Mouse (Mus musculus) cerebellum, adult 8-10 months (tissue): Measurements from ENCODE around the gene Lrrc73.

Experiments
- DNase-seq: peaks from one replicate; pipeline ENCODE4 v3.0.0; 2022

The Lrrc73 gene

DNA sequence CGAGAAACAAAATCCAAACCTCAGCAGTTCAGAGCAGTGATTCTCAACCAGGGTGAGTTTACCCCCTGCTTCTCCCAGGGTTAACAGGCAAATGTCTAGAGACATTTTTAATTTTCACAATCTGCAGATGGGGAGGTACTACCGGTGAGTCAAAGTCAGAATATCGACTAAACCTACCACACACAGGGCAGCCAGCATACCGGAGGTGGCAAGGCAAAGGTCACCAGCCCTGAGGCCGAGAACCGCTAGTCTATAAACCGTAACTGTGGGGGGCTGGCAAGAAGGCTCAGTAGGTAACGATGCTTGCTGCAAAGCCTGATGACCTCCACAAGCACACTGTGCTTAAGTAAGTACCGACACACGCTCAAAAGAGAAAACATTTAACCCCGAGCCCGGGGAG lies 12.2 kb downstream of the Lrrc73 start:
- no peak for DNase-seq

- DNase-seq, result peak; percentile 86
Measured at GRCm38 (mm10) chr17:46265918-46266618, 12.7 kb downstream of the Lrrc73 start.

DNA sequence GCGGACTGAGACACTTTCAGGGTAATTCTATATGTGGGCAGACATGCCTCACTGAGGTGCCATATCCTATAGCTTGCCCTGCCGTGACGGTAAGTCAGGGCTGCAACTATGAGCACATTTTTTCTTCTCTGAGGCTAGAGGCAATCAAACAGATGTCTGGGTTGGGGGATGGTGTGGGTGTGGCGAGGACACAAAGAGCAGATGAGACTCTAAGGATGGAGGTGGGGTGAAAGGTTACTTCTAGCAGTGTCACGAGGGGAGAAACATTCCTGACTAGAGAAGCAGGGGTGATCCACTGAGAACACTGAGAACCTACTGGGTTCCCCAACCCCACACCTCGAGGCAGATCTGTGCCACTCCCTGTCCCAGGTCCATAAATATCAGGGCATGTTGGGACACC lies 13.7 kb downstream of the Lrrc73 start:
- no peak for DNase-seq

DNA sequence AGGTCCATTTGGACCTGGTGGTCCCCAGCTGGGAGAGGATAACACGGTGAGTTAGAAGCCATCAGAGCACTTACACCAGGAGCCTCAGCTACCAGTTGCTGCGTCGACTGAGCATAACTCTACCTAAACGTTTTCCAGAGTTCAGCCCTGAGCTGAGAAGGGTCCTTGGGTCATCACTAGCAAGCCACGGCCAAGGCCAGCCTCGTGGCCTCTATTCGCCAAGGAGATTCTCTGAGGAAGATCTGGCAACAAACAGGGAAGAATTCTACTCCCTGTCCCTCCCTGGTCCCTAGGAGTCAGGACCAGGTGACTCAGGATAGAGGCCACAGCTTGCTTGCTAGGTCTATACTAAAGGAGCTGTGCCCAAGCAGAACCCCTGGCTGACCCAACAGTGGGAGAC lies 14.2 kb downstream of the Lrrc73 start:
- no peak for DNase-seq

DNA sequence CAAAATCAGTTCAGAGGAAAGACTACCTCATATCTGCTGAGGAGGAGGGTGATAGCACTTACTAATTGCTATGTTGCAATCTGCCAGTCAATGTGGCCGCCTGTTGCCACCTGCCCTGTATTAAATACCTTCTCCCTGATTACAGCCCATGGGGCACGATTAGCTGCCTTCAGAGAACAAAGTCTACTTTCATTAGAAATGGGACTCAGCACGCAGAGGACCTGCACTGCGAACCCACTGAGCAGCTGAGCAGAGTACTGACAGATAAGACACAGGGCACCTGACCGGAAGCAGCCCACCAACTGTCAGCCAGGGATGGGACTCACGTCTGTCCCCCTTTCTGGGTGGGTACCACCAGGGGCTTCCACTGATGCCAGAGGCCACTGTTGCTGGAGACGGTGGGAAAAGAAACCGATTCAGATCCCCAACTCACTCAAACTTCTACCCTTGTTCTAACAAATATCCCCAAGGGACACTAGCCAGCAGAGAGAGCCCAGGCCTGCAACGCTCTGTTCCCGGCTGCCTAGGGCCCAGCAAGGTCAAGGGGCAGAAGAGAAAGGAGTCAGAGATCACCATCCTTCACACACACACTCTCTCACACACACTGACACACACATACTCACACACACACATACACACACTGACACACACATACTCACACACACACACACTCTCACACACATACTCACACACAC lies 14.8 kb downstream of the Lrrc73 start:
- no peak for DNase-seq

DNA sequence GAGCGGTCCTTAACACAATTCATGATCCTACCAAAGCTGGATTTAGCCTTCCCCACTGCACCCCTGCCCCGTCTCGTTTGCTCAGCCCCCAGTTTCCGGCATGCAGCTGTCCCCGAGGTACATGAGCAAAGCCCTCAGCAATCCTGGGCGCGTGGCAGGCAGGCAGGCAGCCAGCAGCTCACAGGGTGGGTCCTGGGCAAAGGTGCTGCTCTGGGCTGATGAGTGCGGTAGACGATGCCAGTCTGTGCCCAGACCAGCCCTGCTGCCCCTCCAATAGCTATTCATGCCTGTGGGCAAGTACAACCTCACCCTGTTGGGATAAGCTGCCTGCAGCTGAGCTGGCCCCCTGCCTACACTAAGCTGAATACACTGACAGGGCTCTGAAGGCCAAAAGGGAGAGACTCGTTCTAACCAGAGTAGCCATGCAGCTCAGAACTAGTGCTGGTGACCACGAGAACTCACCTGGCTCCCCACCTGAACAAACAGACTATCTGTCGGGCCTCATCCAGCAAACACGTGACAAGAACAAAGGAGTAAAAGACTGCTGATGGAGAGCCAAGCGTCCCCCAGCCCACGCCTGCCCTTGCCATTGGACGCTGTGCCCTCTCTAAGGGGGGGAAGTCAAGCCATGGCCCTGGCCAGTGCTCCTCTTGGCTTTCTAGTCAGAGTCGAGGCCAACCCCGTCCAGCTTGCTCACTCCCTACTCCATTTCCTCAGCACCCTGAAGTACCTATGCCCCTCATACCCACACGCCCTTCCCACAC lies 16.6 kb downstream of the Lrrc73 start:
- no peak for DNase-seq

DNA sequence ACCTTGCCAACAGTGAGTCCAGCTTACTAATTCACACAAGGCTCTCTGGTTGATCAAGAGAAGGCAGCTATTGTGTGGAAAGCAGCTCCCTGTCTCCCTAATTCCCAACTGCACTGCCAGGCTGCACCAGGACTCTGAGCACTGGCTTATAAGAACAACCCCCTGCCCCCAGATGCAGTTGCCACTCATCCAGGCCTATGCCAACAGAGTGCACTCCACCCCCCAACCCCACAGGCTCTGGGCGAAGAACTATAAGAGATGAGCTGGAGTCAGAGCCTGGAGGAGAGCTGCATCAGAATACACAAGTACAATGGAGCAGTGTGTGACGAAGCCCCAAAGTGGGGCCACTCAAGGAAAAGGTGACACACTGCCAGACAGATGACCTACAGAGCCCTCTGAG lies 18.7 kb downstream of the Lrrc73 start:
- no peak for DNase-seq

DNA sequence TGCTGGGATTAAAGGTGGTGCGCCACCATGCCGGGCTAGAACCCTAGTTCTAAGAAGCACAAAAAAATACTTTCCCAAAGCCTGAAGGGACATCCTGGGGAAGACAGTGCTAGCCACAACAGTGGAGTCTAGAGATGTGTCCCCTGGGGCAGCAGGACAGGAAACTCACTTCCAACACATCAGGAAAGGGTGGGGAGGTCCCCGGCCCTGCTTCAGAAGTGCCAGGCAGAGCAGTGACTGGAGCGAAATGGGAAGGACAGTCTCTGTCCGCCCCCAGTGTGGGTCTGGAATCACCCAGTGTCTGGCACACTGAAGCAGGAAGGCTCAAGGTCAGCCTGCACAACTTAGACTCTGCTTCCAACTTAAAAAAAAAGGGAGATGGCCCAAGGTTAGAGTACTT lies 19.3 kb downstream of the Lrrc73 start:
- DNase-seq, result no peak

- no peak for DNase-seq
Measured at GRCm38 (mm10) chr17:46273803-46274236, 20.5 kb downstream of the Lrrc73 start.

- no peak for DNase-seq
Measured at GRCm38 (mm10) chr17:46274465-46274864, 21.1 kb downstream of the Lrrc73 start.

DNA sequence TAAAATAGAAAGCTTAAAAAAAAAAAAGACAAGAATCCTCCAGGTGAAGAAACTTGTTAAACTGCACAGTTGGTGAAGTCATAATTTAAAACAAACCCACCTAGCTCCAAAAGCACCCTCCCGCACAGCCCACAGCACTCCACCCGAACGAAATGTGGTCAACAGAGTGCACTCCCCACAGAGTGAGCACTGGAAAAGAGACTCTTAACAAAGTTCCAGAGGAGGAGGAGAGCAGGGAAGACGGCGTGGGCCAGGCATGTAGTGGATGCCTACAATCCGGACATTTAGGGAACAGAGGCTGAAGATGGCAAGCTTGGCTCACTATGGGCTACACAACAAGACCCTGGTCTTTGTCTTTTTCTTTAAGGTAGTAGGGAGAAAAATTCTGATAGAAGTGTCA lies 21.7 kb downstream of the Lrrc73 start:
- DNase-seq, result no peak

GRCm38 (mm10) chr17:46275506-46275905 lies 22.2 kb downstream of the Lrrc73 start:
- no peak for DNase-seq

DNA sequence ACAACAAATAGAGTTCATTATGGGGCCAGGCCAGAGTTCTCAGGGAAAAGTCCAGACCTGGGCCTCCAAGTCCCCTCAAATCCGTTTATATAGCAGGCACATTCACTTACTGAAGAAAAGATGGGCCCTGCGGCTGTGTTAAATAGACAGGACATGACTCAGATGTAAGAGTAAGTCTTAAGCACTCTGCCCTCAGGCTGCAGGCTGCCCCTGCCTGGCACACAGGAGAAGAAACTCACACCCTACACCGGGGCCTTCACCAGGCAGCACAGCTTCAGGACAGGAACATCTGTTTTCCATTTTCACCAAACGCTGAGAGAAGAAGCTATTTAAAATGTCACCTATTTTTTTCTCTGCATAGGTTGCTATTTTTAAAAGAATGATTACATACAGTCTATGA lies 24.3 kb downstream of the Lrrc73 start:
- no peak for DNase-seq

- DNase-seq, result no peak
Measured at GRCm38 (mm10) chr17:46278011-46278765, 24.9 kb downstream of the Lrrc73 start.

GRCm38 (mm10) chr17:46282483-46283123 lies 29.3 kb downstream of the Lrrc73 start, which contains the start of gene Tjap1:
TSS of gene Tjap1 (minus strand) at chr17:46283026.
- peak; percentile 80 for DNase-seq

DNA sequence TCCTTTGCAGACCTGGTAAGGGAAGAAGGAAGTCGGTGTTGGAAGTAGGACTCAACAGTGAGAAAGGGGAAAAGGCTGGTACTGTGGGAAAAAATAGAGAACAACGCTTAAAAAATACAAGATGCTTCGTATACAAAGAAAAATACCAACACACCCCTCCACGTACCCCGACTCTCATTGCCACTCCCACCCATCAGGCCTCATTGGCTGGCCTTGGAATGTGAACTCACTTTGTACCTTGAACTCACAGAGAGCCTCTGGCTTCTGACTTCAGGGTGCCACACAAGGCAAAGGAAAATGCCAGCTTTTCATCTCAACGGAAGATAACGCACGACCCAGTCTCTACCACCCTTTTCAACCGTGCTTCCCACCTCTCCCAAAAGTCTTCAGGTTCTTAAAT lies 29.8 kb downstream of the Lrrc73 start:
- DNase-seq, result no peak

DNA sequence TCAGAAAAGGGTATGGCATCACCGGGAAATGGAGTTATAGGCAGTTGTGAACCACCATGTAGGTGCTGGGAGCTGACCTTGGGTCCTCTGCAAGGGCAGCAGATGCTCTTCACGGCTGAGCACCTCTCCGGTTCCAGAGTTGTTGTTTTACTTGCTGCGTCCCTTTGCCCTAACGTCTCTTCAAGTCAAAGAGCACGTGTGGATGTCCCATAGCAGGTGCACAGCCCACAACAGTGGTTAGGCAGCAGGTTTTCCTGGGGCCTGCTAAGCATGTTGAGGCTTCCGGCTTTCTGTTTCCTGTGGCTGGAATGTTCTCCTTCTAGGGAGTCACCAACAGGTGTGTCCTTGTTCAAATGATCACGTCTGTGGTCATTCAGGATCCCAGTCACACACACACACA lies 30.6 kb downstream of the Lrrc73 start:
- DNase-seq, result no peak

GRCm38 (mm10) chr17:46284653-46285052 lies 31.3 kb downstream of the Lrrc73 start:
- no peak for DNase-seq

GRCm38 (mm10) chr17:46285407-46285806 lies 32.1 kb downstream of the Lrrc73 start:
- no peak for DNase-seq

GRCm38 (mm10) chr17:46287678-46288095 lies 34.4 kb downstream of the Lrrc73 start:
- DNase-seq, result no peak

GRCm38 (mm10) chr17:46296601-46297000 lies 43.3 kb downstream of the Lrrc73 start:
- DNase-seq, result no peak

DNA sequence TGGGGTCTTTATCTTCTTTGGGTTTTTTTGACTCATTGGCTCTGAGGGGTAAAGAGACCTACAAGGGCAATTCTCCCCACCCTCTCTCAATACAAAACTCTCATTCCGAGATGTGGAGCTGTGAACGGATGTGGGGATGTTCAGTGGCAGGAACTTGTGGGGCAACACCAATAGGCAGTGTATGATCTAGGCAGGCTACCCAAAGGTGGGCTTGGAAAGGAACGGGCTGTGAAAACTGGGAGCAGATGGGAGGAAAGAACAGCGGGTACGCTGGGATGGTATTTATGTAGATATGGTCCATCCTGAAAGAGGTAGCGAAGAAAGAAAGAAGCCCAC lies 43.7 kb downstream of the Lrrc73 start:
- no peak for DNase-seq
